Mouse (Mus musculus): Measurements from ENCODE around the gene Gm28051. TPM values are rescaled to one million over a fixed set of nuclear protein-coding genes. Genes with fewer than 3 reads are reported as not detected.
A peak's percentile ranks its signal among the peaks of the same experiment; 100 is the strongest.

Gm28051 gene
- polyA plus RNA-seq, 1 experiment, result not detected

GRCm38 (mm10) chr12:102674556-102674955 is 83.0 kb downstream of the Gm28051 start:
- no peaks in the 10 kb centered on the region for H3K27me3 ChIP-seq (ENCODE audit: control insufficient read depth, insufficient read depth, low read length)
- 18% methylated on average over 10 of the region's 10 CpGs for WGBS
- DNase-seq, result no peak
- no peak overlapping the region for H3K4me3 ChIP-seq (ENCODE audit: control insufficient read depth, insufficient read depth, low read length)
- no peaks in the 10 kb centered on the region for H3K36me3 ChIP-seq (ENCODE audit: control insufficient read depth, insufficient read depth, low read length)
- TF ChIP-seq POLR2A (IDR thresholded peaks at IDR 0.05; ENCODE audit: control insufficient read depth, extremely low read depth, insufficient read depth, low read length, poor library complexity) (no peak), CTCF (IDR thresholded peaks at IDR 0.05; ENCODE audit: borderline replicate concordance, control insufficient read depth, extremely low read depth, insufficient read depth, low read length, poor library complexity) (no peak)
- H3K4me1 ChIP-seq (replicated peaks; ENCODE audit: control insufficient read depth, insufficient read depth, low read length), result peaks cover 46% of the 10 kb centered on the region
- peak overlapping the region; percentile 79; the same call in 1 of the 2 replicates for H3K27ac ChIP-seq (ENCODE audit: control insufficient read depth, insufficient read depth, low read length)

GRCm38 (mm10) chr12:102674123-102674522 is 83.4 kb downstream of the Gm28051 start:
- H3K27me3 ChIP-seq (ENCODE audit: control insufficient read depth, insufficient read depth, low read length), result no peaks in the 10 kb centered on the region
- H3K4me3 ChIP-seq (ENCODE audit: control insufficient read depth, insufficient read depth, low read length), result no peak overlapping the region
- peak overlapping the region; percentile 79; the same call in 1 of the 2 replicates for H3K27ac ChIP-seq (ENCODE audit: control insufficient read depth, insufficient read depth, low read length)
- peaks cover 44% of the 10 kb centered on the region for H3K4me1 ChIP-seq (replicated peaks; ENCODE audit: control insufficient read depth, insufficient read depth, low read length)
- no peak for TF ChIP-seq CTCF (IDR thresholded peaks at IDR 0.05; ENCODE audit: borderline replicate concordance, control insufficient read depth, extremely low read depth, insufficient read depth, low read length, poor library complexity)
- TF ChIP-seq POLR2A (IDR thresholded peaks at IDR 0.05; ENCODE audit: control insufficient read depth, extremely low read depth, insufficient read depth, low read length, poor library complexity), result no peak
- DNase-seq, result no peak
- 28% methylated on average over 13 of the region's 13 CpGs for WGBS
- H3K36me3 ChIP-seq (ENCODE audit: control insufficient read depth, insufficient read depth, low read length), result no peaks in the 10 kb centered on the region

GRCm38 (mm10) chr12:102672857-102673839 is 84.4 kb downstream of the Gm28051 start:
- WGBS, result 41% methylated on average over 20 of the region's 20 CpGs
- Histone ChIP-seq H3K27me3 (ENCODE audit: control insufficient read depth, insufficient read depth, low read length) (no peaks in the 10 kb centered on the region), H3K4me1 (replicated peaks; ENCODE audit: control insufficient read depth, insufficient read depth, low read length) (peaks cover 44% of the 10 kb centered on the region), H3K27ac (ENCODE audit: control insufficient read depth, insufficient read depth, low read length) (peak overlapping the region; percentile 79), H3K4me3 (ENCODE audit: control insufficient read depth, insufficient read depth, low read length) (no peak overlapping the region), H3K36me3 (ENCODE audit: control insufficient read depth, insufficient read depth, low read length) (no peaks in the 10 kb centered on the region)
- no peak for DNase-seq
- no peak for TF ChIP-seq POLR2A (IDR thresholded peaks at IDR 0.05; ENCODE audit: control insufficient read depth, extremely low read depth, insufficient read depth, low read length, poor library complexity)
- TF ChIP-seq CTCF (IDR thresholded peaks at IDR 0.05; ENCODE audit: borderline replicate concordance, control insufficient read depth, extremely low read depth, insufficient read depth, low read length, poor library complexity), result 0 out of 2 replicates have a peak, but pooled peaks have one; percentile 17

- WGBS, result 18% methylated on average over 8 of the region's 8 CpGs
- Histone ChIP-seq H3K27ac (ENCODE audit: control insufficient read depth, insufficient read depth, low read length) (no peak overlapping the region; the same call in 1 of the 2 replicates), H3K4me1 (replicated peaks; ENCODE audit: control insufficient read depth, insufficient read depth, low read length) (peaks cover 41% of the 10 kb centered on the region), H3K4me3 (ENCODE audit: control insufficient read depth, insufficient read depth, low read length) (no peak overlapping the region), H3K36me3 (ENCODE audit: control insufficient read depth, insufficient read depth, low read length) (no peaks in the 10 kb centered on the region), H3K27me3 (ENCODE audit: control insufficient read depth, insufficient read depth, low read length) (no peaks in the 10 kb centered on the region)
- DNase-seq, result no peak
- TF ChIP-seq POLR2A (IDR thresholded peaks at IDR 0.05; ENCODE audit: control insufficient read depth, extremely low read depth, insufficient read depth, low read length, poor library complexity) (no peak), CTCF (IDR thresholded peaks at IDR 0.05; ENCODE audit: borderline replicate concordance, control insufficient read depth, extremely low read depth, insufficient read depth, low read length, poor library complexity) (no peak)
These were observed 85.4 kb downstream of the Gm28051 start for GRCm38 (mm10) chr12:102672176-102672575.

GRCm38 (mm10) chr12:102670848-102671247 is 86.7 kb downstream of the Gm28051 start:
- Histone ChIP-seq H3K36me3 (ENCODE audit: control insufficient read depth, insufficient read depth, low read length) (no peaks in the 10 kb centered on the region), H3K27me3 (ENCODE audit: control insufficient read depth, insufficient read depth, low read length) (no peaks in the 10 kb centered on the region), H3K27ac (ENCODE audit: control insufficient read depth, insufficient read depth, low read length) (no peak overlapping the region), H3K4me3 (ENCODE audit: control insufficient read depth, insufficient read depth, low read length) (no peak overlapping the region), H3K4me1 (replicated peaks; ENCODE audit: control insufficient read depth, insufficient read depth, low read length) (peaks cover 41% of the 10 kb centered on the region)
- no peak for TF ChIP-seq CTCF (IDR thresholded peaks at IDR 0.05; ENCODE audit: borderline replicate concordance, control insufficient read depth, extremely low read depth, insufficient read depth, low read length, poor library complexity)
- no peak for TF ChIP-seq POLR2A (IDR thresholded peaks at IDR 0.05; ENCODE audit: control insufficient read depth, extremely low read depth, insufficient read depth, low read length, poor library complexity)
- WGBS, result 89% methylated on average over 8 of the region's 8 CpGs
- no peak for DNase-seq

Other genes starting within 250 kb of the Gm28051 start
- 7.3 and 12.4 TPM in 2 replicates for gene Chga, start 202.8 kb downstream of the Gm28051 start, polyA plus RNA-seq (2012; rRNA removed)
- 34.2 and 36.9 TPM in 2 replicates for gene Itpk1, start 52.8 kb downstream of the Gm28051 start, polyA plus RNA-seq (2012; rRNA removed)
- 0.71 and 1.3 TPM in 2 replicates for gene Moap1, start 14.1 kb downstream of the Gm28051 start, polyA plus RNA-seq (2012; rRNA removed)
- gene Tmem251, start 14.0 kb downstream of the Gm28051 start, polyA plus RNA-seq (2012; rRNA removed), result 4.2 and 4.4 TPM in 2 replicates
- gene Gon7, start within 50 bp of the Gm28051 start, polyA plus RNA-seq (2012; rRNA removed), result 19.4 and 25.0 TPM in 2 replicates
- 28.7 and 29.0 TPM in 2 replicates for gene Ubr7, start 202 bp upstream of the Gm28051 start, polyA plus RNA-seq (2012; rRNA removed)
- 3.6 and 4.2 TPM in 2 replicates for gene Gm20604, start 907 bp upstream of the Gm28051 start, polyA plus RNA-seq (2012; rRNA removed)
- 22.1 and 23.8 TPM in 2 replicates for gene Btbd7, start 120.7 kb upstream of the Gm28051 start, polyA plus RNA-seq (2012; rRNA removed)
- gene Cox8c, start 141.6 kb upstream of the Gm28051 start, polyA plus RNA-seq (2012; rRNA removed), result not detected in 2 replicates
- 1.1 and 1.3 TPM in 2 replicates for gene Unc79, start 191.1 kb upstream of the Gm28051 start, polyA plus RNA-seq (2012; rRNA removed)

Data from thymus, adult 2 months (tissue).